In genomic region chr8:121908378-121909147, GRCm38 (mm10) we compare ENCODE assay signal across 9 mouse cellular contexts. TPM values are rescaled to one million over a fixed set of nuclear protein-coding genes. Genes with fewer than 3 reads are reported as not detected.
DNase-seq lines count a peak whose midpoint lies in the region; ATAC-seq lines count a peak whose summit lies in the region.
"Had no signal": no experiment of that assay in that cellular context is flagged by ENCODE, and none has a peak within 500 bp of the region (broad histone marks: within the 10 kb centered on the region; RNA-seq: fewer than 3 reads in every experiment).

No protein-coding gene starts in this region.

- peaks cover 25% of the 10 kb centered on the region for H3K4me1 ChIP-seq in kidney, embryonic 14.5 days (ENCODE audit: control insufficient read depth, insufficient read depth, low read length)
- H3K4me1 ChIP-seq in hindbrain, embryonic 11.5 days (replicated peaks; ENCODE audit: control insufficient read depth, insufficient read depth, low read length) = peaks cover 6% of the 10 kb centered on the region; the same call in 1 of the 2 replicates
- H3K4me1 ChIP-seq in midbrain, embryonic 13.5 days (replicated peaks) = peaks cover 33% of the 10 kb centered on the region

- no peaks in the 10 kb centered on the region for H3K27me3 ChIP-seq in kidney, embryonic 14.5 days (ENCODE audit: control insufficient read depth, insufficient read depth, low read length)
- peaks cover 2% of the 10 kb centered on the region; the same call in 1 of the 2 replicates for H3K27me3 ChIP-seq in hindbrain, embryonic 11.5 days (ENCODE audit: control insufficient read depth, insufficient read depth, low read length)
- peaks cover 16% of the 10 kb centered on the region for H3K27me3 ChIP-seq in midbrain, embryonic 13.5 days

- H3K36me3 ChIP-seq in kidney, embryonic 14.5 days (ENCODE audit: control insufficient read depth, insufficient read depth, low read length) = no peaks in the 10 kb centered on the region
- no peaks in the 10 kb centered on the region for H3K36me3 ChIP-seq in hindbrain, embryonic 11.5 days (ENCODE audit: control insufficient read depth, insufficient read depth, low read length)
- H3K36me3 ChIP-seq in midbrain, embryonic 13.5 days = no peaks in the 10 kb centered on the region

- H3K4me3 ChIP-seq in kidney, embryonic 14.5 days (ENCODE audit: low read length) = no peak overlapping the region
- H3K4me3 ChIP-seq in hindbrain, embryonic 11.5 days (ENCODE audit: low read depth, low read length) = no peak overlapping the region
- peak overlapping the region; percentile 71; the same call in 1 of the 2 replicates for H3K4me3 ChIP-seq in midbrain, embryonic 13.5 days (replicated peaks)

- DNase-seq in kidney, adult 8-10 months = no peak
- DNase-seq in MN1 (ENCODE audit: low spot score) = peak; percentile 51
- DNase-seq in hindbrain, embryonic 11.5 days (ENCODE audit: low spot score) = no peak
- no peak for DNase-seq in embryo, embryonic 9.5 days (ENCODE audit: extremely low spot score)
- no peak for DNase-seq in adipocyte (ENCODE audit: low spot score)
- DNase-seq: kidney, postnatal 4 days had no signal

- WGBS in kidney, embryonic 14.5 days = 33% methylated on average over 8 of the region's 8 CpGs
- WGBS in hindbrain, embryonic 11.5 days = 61% methylated on average over 8 of the region's 8 CpGs
- WGBS in midbrain, embryonic 13.5 days = 73% methylated on average over 8 of the region's 8 CpGs

- no peak overlapping the region for H3K27ac ChIP-seq in kidney, embryonic 14.5 days (ENCODE audit: low read depth, low read length)
- no peak overlapping the region for H3K27ac ChIP-seq in hindbrain, embryonic 11.5 days (ENCODE audit: low read depth, low read length)
- no peak overlapping the region for H3K27ac ChIP-seq in midbrain, embryonic 13.5 days

- no peak for ATAC-seq in kidney, embryonic 14.5 days (ENCODE audit: low FRiP score, low TSS enrichment)
- ATAC-seq in hindbrain, embryonic 11.5 days (ENCODE audit: low FRiP score) = no peak
- no peak for ATAC-seq in midbrain, embryonic 13.5 days
- no peak for ATAC-seq in inflammation-experienced regulatory T-cells, adult 6 months

- H3K4me2 ChIP-seq in kidney, embryonic 14.5 days (replicated peaks; ENCODE audit: low read depth, low read length) = peak overlapping the region; percentile 97
- H3K4me2 ChIP-seq in hindbrain, embryonic 11.5 days (replicated peaks; ENCODE audit: low read depth, low read length) = peak overlapping the region; percentile 98; the same call in 1 of the 2 replicates
- peak overlapping the region; percentile 98 for H3K4me2 ChIP-seq in midbrain, embryonic 13.5 days (replicated peaks)

- no peak overlapping the region for H3K9ac ChIP-seq in kidney, embryonic 14.5 days (ENCODE audit: low read depth, low read length)
- H3K9ac ChIP-seq in hindbrain, embryonic 11.5 days (ENCODE audit: low read depth, low read length) = no peak overlapping the region
- H3K9ac ChIP-seq in midbrain, embryonic 13.5 days (replicated peaks) = no peak overlapping the region

- H3K9me3 ChIP-seq in kidney, embryonic 14.5 days (ENCODE audit: control insufficient read depth, low read length) = no peaks in the 10 kb centered on the region
- no peaks in the 10 kb centered on the region for H3K9me3 ChIP-seq in hindbrain, embryonic 11.5 days (ENCODE audit: control insufficient read depth, low read length)
- H3K9me3 ChIP-seq in midbrain, embryonic 13.5 days = no peaks in the 10 kb centered on the region

RNA-seq across cellular contexts. Expression of gene Slc7a5, which starts 1.1 kb away (rescaled TPM):
- 16.8 and 25.9 TPM in 2 replicates for polyA plus RNA-seq in kidney, embryonic 14.5 days (2014; fragmentation: Nextera tagmentation; extraction: Ambion mirVana)
- polyA plus RNA-seq in hindbrain, embryonic 11.5 days (2014; fragmentation: Nextera tagmentation; extraction: Ambion mirVana) = 23.3 and 29.9 TPM in 2 replicates
- polyA plus RNA-seq in midbrain, embryonic 13.5 days (2015; fragmentation: Nextera tagmentation; extraction: Ambion mirVana) = 34.2 and 37.3 TPM in 2 replicates
- 1 to 10 TPM; 2.5 to 4.4 (median 2.6) TPM for polyA plus RNA-seq in inflammation-experienced regulatory T-cells, adult 6 months (2017; shearing (Covaris generic))

RNA-seq across cellular contexts. Expression of gene Car5a, which starts 36.1 kb away (rescaled TPM):
- not detected in 2 replicates for polyA plus RNA-seq in kidney, embryonic 14.5 days (2014; fragmentation: Nextera tagmentation; extraction: Ambion mirVana)
- 0.15 TPM in 1 of 2 replicates, not detected in the other for polyA plus RNA-seq in hindbrain, embryonic 11.5 days (2014; fragmentation: Nextera tagmentation; extraction: Ambion mirVana)
- 0.12 and 0.53 TPM in 2 replicates for polyA plus RNA-seq in midbrain, embryonic 13.5 days (2015; fragmentation: Nextera tagmentation; extraction: Ambion mirVana)
- not detected for polyA plus RNA-seq in inflammation-experienced regulatory T-cells, adult 6 months (2017; shearing (Covaris generic))

RNA-seq across cellular contexts. Expression of gene Banp, which starts 41.0 kb away (rescaled TPM):
- polyA plus RNA-seq in kidney, embryonic 14.5 days (2014; fragmentation: Nextera tagmentation; extraction: Ambion mirVana) = 39.2 and 39.5 TPM in 2 replicates
- polyA plus RNA-seq in hindbrain, embryonic 11.5 days (2014; fragmentation: Nextera tagmentation; extraction: Ambion mirVana) = 50.8 and 51.8 TPM in 2 replicates
- 59.0 and 62.4 TPM in 2 replicates for polyA plus RNA-seq in midbrain, embryonic 13.5 days (2015; fragmentation: Nextera tagmentation; extraction: Ambion mirVana)
- polyA plus RNA-seq in inflammation-experienced regulatory T-cells, adult 6 months (2017; shearing (Covaris generic)) = 10 to 100 TPM; 35.0 to 37.5 (median 36.2) TPM
